Mouse (Mus musculus) spleen, postnatal 10 days (tissue): ENCODE results near the gene 1700037C18Rik.
"Not testable (repeated sequence)": the region's sequence is repeated elsewhere in the genome, so short reads cannot be mapped to it uniquely, and the experiment has no call there.

Experiments used
- DNase-seq, 2 experiments: peaks; one replicate each; pipeline ENCODE4 v3.0.0; 2021 to 2022; ENCODE audit warnings: low spot score in 2 of 2

Gene 1700037C18Rik

DNA sequence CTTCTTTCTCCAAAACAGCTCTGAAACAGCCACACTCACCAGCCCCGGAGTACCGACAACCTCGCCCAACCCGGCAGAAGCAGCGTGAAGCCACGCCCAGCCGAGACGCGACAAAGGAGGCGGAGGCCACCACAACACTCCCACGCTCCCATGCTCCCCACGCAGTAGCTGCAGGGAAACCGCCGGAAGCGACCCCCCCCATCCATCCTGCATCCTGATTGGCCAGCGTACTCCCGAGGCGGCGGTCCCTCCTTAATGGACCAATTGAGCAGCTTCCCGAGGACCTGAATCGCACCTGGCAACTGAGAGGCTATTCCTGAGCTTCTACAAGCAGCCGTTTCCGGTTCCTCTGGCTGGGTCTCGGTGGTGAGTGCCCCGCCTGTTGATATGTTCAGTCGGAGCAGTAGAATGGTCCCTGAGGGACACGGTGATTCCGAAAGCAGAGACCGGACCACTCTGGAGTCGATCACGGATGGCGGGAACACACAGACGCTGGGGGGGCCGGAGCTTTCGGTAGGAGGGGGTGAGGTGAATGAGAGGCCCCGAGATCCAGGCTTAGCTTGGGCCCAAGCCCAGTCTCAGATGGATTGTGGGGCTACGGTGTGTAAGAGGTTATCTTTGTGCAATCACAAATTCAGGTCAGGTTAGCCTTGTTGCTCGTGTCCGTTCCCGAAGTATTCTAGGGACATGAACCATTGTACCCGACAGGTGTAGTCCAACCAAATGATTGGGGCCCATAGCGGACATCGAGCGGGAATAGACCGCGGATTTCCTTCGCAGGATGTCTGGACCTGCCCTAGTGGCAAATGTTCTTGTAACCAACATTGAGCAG, 36.1 kb downstream of the 1700037C18Rik start, which contains the start of gene Naa60:
TSS of gene Naa60 (plus strand) at position 160 of the 832 bp plus-strand sequence.
- DNase-seq: peak; percentile 73 to 88

DNA sequence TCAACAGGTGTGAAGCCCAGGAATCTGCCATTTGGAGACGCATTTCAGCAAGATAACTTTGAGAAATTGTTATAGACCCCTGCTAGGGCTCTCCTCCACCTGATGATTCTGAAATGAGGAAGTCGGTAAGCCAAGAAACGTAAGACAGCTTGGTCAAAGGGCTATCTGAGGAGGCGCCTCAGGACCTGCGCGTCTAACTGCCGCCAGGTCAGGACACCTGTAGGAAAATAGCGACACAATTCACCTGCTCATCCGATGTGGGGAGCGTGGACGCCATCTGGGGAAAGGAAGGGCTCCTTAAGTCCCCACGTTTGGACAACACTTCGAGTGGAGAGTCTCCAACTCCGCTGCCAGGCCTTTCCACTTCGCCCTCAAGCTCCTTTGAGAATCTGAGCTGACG, 36.7 kb downstream of the 1700037C18Rik start:
- DNase-seq: no peak

DNA sequence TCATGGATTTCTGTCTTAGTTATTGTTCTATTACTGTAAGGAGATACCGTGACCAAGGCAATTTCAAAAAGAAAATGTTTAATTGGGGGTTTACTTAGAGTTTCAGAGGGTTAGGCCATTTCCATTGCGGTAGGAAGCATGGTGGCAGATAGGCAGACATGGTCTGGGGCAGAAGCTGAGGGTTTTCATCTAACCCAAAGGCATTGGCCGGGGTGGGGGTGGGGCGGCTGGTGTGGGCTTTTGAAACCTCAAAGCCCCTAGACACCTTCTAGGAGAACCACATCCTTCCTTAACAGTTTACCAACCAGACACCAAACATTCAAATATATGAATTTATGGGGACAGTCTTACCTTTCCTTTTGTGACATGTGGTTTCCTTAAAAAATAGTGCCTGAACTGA, 49.2 kb downstream of the 1700037C18Rik start:
- no peak for DNase-seq

DNA sequence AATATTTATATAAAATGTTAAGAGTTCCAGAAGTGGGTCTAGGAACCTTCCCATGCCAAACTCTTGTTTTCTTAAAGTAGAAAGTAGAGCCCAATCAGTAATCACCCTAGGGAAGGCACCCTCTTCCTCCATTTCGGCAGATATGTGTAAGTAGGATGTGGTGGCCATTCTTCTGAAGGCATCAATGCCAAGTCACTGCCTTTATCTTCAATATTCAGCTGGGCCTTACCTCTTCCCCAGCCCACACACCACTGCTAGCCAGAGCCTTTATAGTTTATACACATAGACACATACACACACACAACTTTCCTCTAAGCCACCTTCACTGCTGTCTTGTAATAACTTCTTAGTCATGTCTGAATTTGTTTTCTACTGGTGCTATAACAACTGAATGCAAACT, 52.7 kb downstream of the 1700037C18Rik start:
- DNase-seq: no peak

DNA sequence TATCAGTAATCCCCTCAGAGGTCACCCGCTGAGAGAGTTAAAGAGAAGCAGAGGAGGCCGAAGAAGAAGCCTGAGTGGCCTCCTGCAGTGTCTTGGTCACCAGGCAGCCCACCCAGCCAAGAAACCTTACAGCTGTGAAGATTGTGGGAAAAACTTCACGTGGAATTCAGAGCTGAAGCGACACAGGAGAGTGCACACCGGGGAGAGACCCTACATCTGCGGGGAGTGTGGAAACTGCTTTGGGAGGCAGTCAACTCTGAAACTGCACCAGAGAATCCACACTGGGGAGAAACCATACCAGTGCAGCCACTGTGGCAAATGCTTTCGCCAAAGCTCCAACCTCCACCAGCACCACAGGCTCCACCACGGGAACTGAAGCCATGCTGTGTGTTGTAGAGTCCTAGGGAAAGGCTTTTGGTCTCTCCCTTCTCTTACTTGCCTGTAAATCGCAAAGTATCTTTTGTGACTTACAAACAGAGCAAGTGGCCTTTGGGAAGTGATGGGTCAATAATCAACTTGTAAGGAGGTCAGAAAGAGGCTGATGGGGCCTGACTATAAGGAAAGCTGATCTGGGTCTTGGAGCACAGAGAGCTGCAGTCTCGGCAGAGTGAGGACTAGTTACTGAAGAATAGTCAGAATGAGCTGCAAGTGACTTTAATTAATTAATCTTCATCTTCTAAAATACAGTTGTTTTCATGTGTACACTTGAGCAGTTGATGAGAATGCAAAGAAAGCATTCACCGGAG, 53.9 kb downstream of the 1700037C18Rik start:
- no peak for DNase-seq

GRCm38 (mm10) chr16:3852586-3852985, 55.9 kb downstream of the 1700037C18Rik start:
- DNase-seq: no peak

GRCm38 (mm10) chr16:3851301-3851700, 57.2 kb downstream of the 1700037C18Rik start:
- not testable (repeated sequence) for DNase-seq

GRCm38 (mm10) chr16:3848416-3848815, 60.1 kb downstream of the 1700037C18Rik start:
- DNase-seq: no peak

GRCm38 (mm10) chr16:3847871-3848270, 60.6 kb downstream of the 1700037C18Rik start:
- DNase-seq: no peak

- DNase-seq: peak; percentile 84 to 92
These were observed 61.6 kb downstream of the 1700037C18Rik start, which contains the start of gene Zfp174 for GRCm38 (mm10) chr16:3846711-3847518. TSS of gene Zfp174 (plus strand) at chr16:3847268.
